Mouse (Mus musculus): ENCODE data around the gene Gm14085. TPM values are rescaled to one million over a fixed set of nuclear protein-coding genes. Genes with fewer than 3 reads are reported as not detected.
"Not testable (repeated sequence)": the region's sequence is repeated elsewhere in the genome, so short reads cannot be mapped to it uniquely, and the experiment has no call there.

The Gm14085 gene
- polyA plus RNA-seq, 1 experiment from 2014 or later = not detected

DNA sequence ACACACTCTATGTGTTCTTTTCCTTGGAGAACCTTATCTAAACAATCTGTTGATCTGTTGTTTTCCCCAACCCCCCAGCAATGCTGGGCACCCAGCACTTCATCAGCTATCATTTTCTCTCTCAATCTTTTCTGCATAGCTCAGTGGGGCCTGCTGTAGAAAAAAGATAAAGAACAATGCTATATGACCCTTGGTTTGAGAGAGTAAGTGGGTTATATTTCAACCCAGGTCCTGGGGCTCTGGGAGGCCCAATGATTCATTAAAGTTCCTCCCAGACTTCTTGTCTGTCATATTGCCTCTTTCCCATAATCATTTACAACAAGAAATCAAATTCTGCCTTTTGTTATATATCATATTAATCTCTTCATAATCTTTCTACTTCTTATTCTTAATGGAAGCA, 1.4 kb downstream of the Gm14085 start:
- not testable (repeated sequence) for H3K9me3 ChIP-seq; H3K4me3 ChIP-seq; H3K27me3 ChIP-seq (replicated peaks); H3K4me1 ChIP-seq; H3K27ac ChIP-seq; ATAC-seq (ENCODE audit: low FRiP score, low read depth); H3K9ac ChIP-seq; H3K4me2 ChIP-seq (replicated peaks); H3K36me3 ChIP-seq

DNA sequence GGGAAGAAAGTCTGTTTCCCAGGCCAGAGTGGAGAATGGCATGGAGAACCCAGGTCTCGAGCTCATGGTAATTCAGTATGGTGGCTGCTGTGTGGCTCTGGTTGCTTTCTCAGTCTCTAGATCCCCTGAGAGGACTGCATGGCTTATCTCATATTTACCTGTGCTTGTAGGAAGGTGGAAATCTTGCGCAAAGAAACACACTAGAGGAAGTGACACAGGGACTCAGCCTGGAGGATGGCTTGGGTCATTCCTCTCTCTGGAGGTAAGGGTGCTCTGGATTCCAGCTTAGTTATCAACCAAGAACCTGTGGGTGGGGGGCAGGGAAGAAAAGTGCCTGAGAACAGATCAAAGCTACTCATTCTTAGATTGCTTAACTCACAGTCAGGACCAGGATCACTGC, 1.9 kb downstream of the Gm14085 start:
- no peak overlapping the region for H3K9ac ChIP-seq
- no peaks in the 10 kb centered on the region for H3K36me3 ChIP-seq
- H3K4me1 ChIP-seq = no peaks in the 10 kb centered on the region
- H3K27me3 ChIP-seq (replicated peaks) = no peaks in the 10 kb centered on the region
- H3K9me3 ChIP-seq = no peaks in the 10 kb centered on the region
- ATAC-seq (ENCODE audit: low FRiP score, low read depth) = no peak
- H3K4me2 ChIP-seq (replicated peaks) = no peak overlapping the region
- WGBS = 91% methylated on average over 2 of the region's 2 CpGs
- no peak overlapping the region for H3K27ac ChIP-seq
- no peak overlapping the region for H3K4me3 ChIP-seq

GRCm38 (mm10) chr2:122529696-122530095, 45.0 kb downstream of the Gm14085 start:
- H3K27me3 ChIP-seq (replicated peaks); ATAC-seq (ENCODE audit: low FRiP score, low read depth); H3K4me1 ChIP-seq: not testable (repeated sequence)

DNA sequence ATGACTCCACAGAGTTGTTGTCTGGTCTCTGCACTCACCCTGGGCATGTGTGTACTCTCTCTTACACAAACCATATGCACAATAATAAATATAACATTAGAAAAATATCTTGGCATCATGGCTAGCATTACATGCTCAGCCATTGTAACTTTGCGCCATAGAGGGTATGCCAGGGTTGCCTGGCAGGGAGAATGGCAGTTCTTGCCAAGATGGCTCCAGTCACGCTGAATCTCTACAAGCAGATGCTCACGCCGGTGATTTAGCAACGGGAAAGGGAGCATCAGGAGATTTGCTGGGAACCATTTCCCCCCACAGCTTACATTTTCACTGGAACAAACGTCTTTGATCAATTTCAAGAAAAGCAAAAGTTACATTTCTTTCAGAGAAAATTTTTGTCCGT, 46.5 kb downstream of the Gm14085 start:
- Histone ChIP-seq H3K4me1 (no peaks in the 10 kb centered on the region), H3K9ac (no peak overlapping the region), H3K4me3 (no peak overlapping the region), H3K27ac (no peak overlapping the region), H3K36me3 (no peaks in the 10 kb centered on the region), H3K27me3 (replicated peaks) (no peaks in the 10 kb centered on the region), H3K4me2 (replicated peaks) (no peak overlapping the region), H3K9me3 (no peaks in the 10 kb centered on the region)
- WGBS = 83% methylated on average over 7 of the region's 7 CpGs
- ATAC-seq (ENCODE audit: low FRiP score, low read depth) = no peak

More at GRCm38 (mm10) chr2:122529696-122530095, 45.0 kb downstream of the Gm14085 start:
- H3K9ac ChIP-seq; H3K27ac ChIP-seq; H3K4me3 ChIP-seq; H3K4me2 ChIP-seq (replicated peaks); H3K36me3 ChIP-seq; H3K9me3 ChIP-seq: not testable (repeated sequence)
- 84% methylated on average over 1 of the region's 1 CpGs for WGBS

DNA sequence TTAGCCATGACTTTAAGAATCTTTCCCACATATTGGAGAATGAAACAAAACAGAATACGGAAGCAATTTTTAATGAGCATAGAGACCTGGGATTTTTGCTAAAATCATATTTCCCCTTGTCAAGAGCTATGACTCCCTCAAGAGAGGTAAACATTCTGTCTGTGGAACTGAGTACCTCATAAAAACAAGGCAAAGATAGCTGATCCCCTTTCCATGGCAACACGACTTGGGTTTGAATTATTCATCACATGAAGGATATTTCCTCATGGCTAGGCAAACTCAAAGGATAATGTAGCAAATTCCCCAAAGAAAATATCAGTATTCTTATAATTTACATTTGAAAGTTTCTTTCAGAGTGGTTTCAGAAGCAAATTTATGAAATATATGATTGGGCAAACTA, 47.0 kb downstream of the Gm14085 start:
- Histone ChIP-seq H3K27me3 (replicated peaks) (no peaks in the 10 kb centered on the region), H3K36me3 (no peaks in the 10 kb centered on the region), H3K9ac (no peak overlapping the region), H3K4me3 (no peak overlapping the region), H3K27ac (no peak overlapping the region), H3K9me3 (no peaks in the 10 kb centered on the region), H3K4me2 (replicated peaks) (no peak overlapping the region), H3K4me1 (no peaks in the 10 kb centered on the region)
- WGBS = 72% methylated on average over 2 of the region's 2 CpGs
- no peak for ATAC-seq (ENCODE audit: low FRiP score, low read depth)

GRCm38 (mm10) chr2:122532136-122532801, 47.5 kb downstream of the Gm14085 start:
- no peak overlapping the region for H3K4me3 ChIP-seq
- no peak overlapping the region for H3K4me2 ChIP-seq (replicated peaks)
- no peak overlapping the region for H3K9ac ChIP-seq
- 88% methylated on average over 2 of the region's 2 CpGs for WGBS
- no peaks in the 10 kb centered on the region for H3K36me3 ChIP-seq
- H3K27me3 ChIP-seq (replicated peaks) = no peaks in the 10 kb centered on the region
- H3K27ac ChIP-seq = no peak overlapping the region
- no peaks in the 10 kb centered on the region for H3K4me1 ChIP-seq
- ATAC-seq (ENCODE audit: low FRiP score, low read depth) = no peak
- H3K9me3 ChIP-seq = no peaks in the 10 kb centered on the region

DNA sequence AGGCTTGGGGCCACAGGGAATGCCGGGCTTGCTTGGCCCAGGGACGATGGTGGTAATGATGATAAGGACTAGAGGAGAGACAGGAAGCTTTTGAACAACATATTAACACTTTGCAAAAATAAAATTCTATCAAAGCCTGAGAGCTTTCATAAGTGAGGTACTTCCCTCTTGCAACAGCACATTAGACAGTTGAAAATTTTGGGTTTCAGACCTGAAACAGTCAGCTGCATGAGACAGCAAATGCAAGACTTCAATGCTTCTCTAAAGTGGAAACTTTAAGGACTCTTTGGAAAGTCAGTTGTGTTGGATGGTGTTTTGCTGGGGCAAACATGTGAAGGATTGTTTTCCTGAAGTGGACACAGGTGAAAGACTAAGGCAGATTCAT, 48.1 kb downstream of the Gm14085 start:
- 95% methylated on average over 2 of the region's 2 CpGs for WGBS

DNA sequence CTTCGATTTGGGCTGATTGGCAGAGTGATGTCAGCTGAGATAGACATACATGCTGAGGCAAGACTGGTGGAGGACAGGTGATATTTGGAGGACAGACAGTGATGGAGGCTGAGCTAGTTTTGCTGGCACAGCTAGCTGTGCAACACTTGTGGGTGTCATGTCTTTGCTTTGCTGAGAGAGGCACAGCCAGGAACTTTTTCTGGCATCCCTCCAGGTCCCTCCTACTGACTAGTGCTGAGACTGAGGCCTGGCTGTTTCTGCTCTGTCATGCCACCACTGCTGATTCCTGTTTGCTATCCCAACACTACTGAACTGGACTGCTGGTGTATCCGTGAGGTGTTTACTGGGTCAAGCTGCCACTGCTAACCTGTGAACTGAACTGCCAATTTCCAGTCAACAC, 48.6 kb downstream of the Gm14085 start:
- Histone ChIP-seq H3K9me3 (no peaks in the 10 kb centered on the region), H3K9ac (no peak overlapping the region), H3K36me3 (no peaks in the 10 kb centered on the region), H3K4me1 (no peaks in the 10 kb centered on the region), H3K4me2 (replicated peaks) (no peak overlapping the region), H3K4me3 (no peak overlapping the region), H3K27me3 (replicated peaks) (no peaks in the 10 kb centered on the region), H3K27ac (no peak overlapping the region)
- WGBS = 84% methylated on average over 2 of the region's 2 CpGs
- no peak for ATAC-seq (ENCODE audit: low FRiP score, low read depth)

More for the DNA sequence above, 48.1 kb downstream of the Gm14085 start:
- Histone ChIP-seq H3K4me3 (no peak overlapping the region), H3K27me3 (replicated peaks) (no peaks in the 10 kb centered on the region), H3K4me2 (replicated peaks) (no peak overlapping the region), H3K4me1 (no peaks in the 10 kb centered on the region), H3K9ac (no peak overlapping the region), H3K27ac (no peak overlapping the region), H3K36me3 (no peaks in the 10 kb centered on the region), H3K9me3 (no peaks in the 10 kb centered on the region)
- ATAC-seq (ENCODE audit: low FRiP score, low read depth) = no peak

GRCm38 (mm10) chr2:122534671-122535070, 49.9 kb downstream of the Gm14085 start:
- Histone ChIP-seq H3K27me3 (replicated peaks) (no peaks in the 10 kb centered on the region), H3K4me2 (replicated peaks) (no peak overlapping the region), H3K4me1 (no peaks in the 10 kb centered on the region), H3K27ac (no peak overlapping the region), H3K36me3 (no peaks in the 10 kb centered on the region), H3K4me3 (no peak overlapping the region), H3K9me3 (no peaks in the 10 kb centered on the region), H3K9ac (no peak overlapping the region)
- 85% methylated on average over 2 of the region's 2 CpGs for WGBS
- ATAC-seq (ENCODE audit: low FRiP score, low read depth) = no peak

- no peaks in the 10 kb centered on the region for H3K36me3 ChIP-seq
- H3K4me1 ChIP-seq = no peaks in the 10 kb centered on the region
- 37% methylated on average over 2 of the region's 2 CpGs for WGBS
- no peak overlapping the region for H3K4me3 ChIP-seq
- H3K27me3 ChIP-seq (replicated peaks) = no peaks in the 10 kb centered on the region
- H3K4me2 ChIP-seq (replicated peaks) = no peak overlapping the region
- no peak overlapping the region for H3K9ac ChIP-seq
- ATAC-seq (ENCODE audit: low FRiP score, low read depth) = no peak
- H3K9me3 ChIP-seq = no peaks in the 10 kb centered on the region
- H3K27ac ChIP-seq = no peak overlapping the region
Observed at GRCm38 (mm10) chr2:122558317-122558716, 73.6 kb downstream of the Gm14085 start.

DNA sequence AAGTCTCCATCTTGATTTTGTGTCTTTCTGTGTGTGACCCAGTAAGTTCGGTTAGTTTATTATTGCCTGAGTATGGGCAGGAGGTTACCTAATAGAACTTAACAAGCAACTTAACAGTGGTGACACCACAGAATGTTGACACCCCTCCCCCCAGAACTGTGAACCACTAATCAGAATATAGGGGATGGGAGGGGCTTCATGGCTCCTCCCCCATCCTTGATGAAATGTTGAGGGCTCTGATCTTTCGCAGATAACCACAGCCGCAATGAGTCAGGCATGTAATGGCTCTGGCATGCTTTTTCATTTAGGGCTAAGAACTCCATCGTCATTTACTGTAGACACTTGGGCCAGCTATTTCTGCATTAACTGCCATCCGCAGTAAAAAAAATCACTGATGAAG, 76.5 kb downstream of the Gm14085 start:
- WGBS = 97% methylated on average over 5 of the region's 5 CpGs
- H3K4me1 ChIP-seq = no peaks in the 10 kb centered on the region
- H3K27ac ChIP-seq = no peak overlapping the region
- H3K9me3 ChIP-seq = no peaks in the 10 kb centered on the region
- ATAC-seq (ENCODE audit: low FRiP score, low read depth) = no peak
- no peaks in the 10 kb centered on the region for H3K27me3 ChIP-seq (replicated peaks)
- H3K9ac ChIP-seq = no peak overlapping the region
- H3K4me3 ChIP-seq = no peak overlapping the region
- H3K4me2 ChIP-seq (replicated peaks) = no peak overlapping the region
- H3K36me3 ChIP-seq = no peaks in the 10 kb centered on the region

- H3K36me3 ChIP-seq = no peaks in the 10 kb centered on the region
- H3K9me3 ChIP-seq = no peaks in the 10 kb centered on the region
- H3K27ac ChIP-seq = no peak overlapping the region
- no peak overlapping the region for H3K9ac ChIP-seq
- H3K4me3 ChIP-seq = no peak overlapping the region
- 97% methylated on average over 1 of the region's 1 CpGs for WGBS
- no peaks in the 10 kb centered on the region for H3K27me3 ChIP-seq (replicated peaks)
- ATAC-seq (ENCODE audit: low FRiP score, low read depth) = no peak
- no peak overlapping the region for H3K4me2 ChIP-seq (replicated peaks)
- H3K4me1 ChIP-seq = no peaks in the 10 kb centered on the region
Observed at GRCm38 (mm10) chr2:122562251-122562650, 77.5 kb downstream of the Gm14085 start.

GRCm38 (mm10) chr2:122569439-122569838, 84.7 kb downstream of the Gm14085 start:
- no peak for ATAC-seq (ENCODE audit: low FRiP score, low read depth)
- Histone ChIP-seq H3K27me3 (replicated peaks) (no peaks in the 10 kb centered on the region), H3K4me2 (replicated peaks) (no peak overlapping the region), H3K9me3 (no peaks in the 10 kb centered on the region), H3K4me3 (no peak overlapping the region), H3K9ac (no peak overlapping the region), H3K36me3 (no peaks in the 10 kb centered on the region), H3K4me1 (no peaks in the 10 kb centered on the region), H3K27ac (no peak overlapping the region)
- 22% methylated on average over 3 of the region's 3 CpGs for WGBS

Data from neural tube, embryonic 12.5 days (tissue).